Mouse (Mus musculus) left cerebral cortex, postnatal 14 days (tissue): Measurements from ENCODE around the gene Bach2. TPM values are rescaled to one million over a fixed set of nuclear protein-coding genes. Genes with fewer than 3 reads are reported as not detected.
A peak's percentile ranks its signal among the peaks of the same experiment; 100 is the strongest.

Source experiments
- DNase-seq, 2 experiments: peaks; one replicate each; pipeline ENCODE4 v3.0.0; 2021 to 2022; ENCODE audit warnings: low spot score in 2 of 2, mixed read lengths in 1 of 2
- intact Hi-C: fragments of 180-260 bp; cut with DNase I; formaldehyde crosslinking; loops from one replicate; pipeline ENCODE4 v1.15.1; 2025
- total RNA-seq, 2 experiments: library from RNA; stranded (reverse); gene quantifications; 2 replicates each; pipeline ENCODE4 v1.2.3; 2021

Bach2 gene
- total RNA-seq, 2 experiments from 2014 or later: 22.4 to 24.8 TPM

- DNase-seq: no peak
- intact Hi-C loops: loop anchor here (5.0 kb wide), 1 partner anchor 323 kb away; the partner anchor contains the start of gene Bach2
These were observed 321.6 kb downstream of the Bach2 start for GRCm38 (mm10) chr4:32560246-32560645.

GRCm38 (mm10) chr4:32560724-32561554 is 322.3 kb downstream of the Bach2 start:
- no peak for DNase-seq
- intact Hi-C loops: loop anchor here (5.0 kb wide), 1 partner anchor 324 kb away; the partner anchor contains the start of gene Bach2

DNA sequence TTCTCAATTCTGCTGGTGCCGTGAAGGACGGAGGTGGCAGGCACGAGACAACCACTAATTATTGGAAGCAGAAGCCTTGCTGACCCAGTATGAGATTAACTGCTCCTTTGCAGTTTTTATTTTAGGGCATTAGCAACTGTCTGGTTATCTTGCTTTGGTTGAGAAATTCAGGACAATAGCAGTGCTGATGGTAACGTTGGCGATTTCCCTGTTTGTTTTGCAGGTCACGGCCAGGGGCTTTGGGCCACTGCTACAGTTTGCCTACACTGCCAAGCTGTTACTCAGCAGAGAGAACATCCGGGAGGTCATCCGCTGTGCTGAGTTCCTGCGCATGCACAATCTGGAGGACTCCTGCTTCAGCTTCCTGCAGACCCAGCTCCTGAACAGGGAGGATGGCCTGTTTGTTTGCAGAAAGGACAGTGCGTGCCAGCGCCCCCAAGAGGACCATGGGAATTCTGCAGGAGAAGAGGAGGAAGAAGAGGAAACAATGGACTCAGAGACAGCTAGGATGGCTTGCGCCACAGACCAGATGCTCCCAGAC is 323.0 kb downstream of the Bach2 start:
- DNase-seq: peak; percentile 58 to 64
- intact Hi-C loops: loop anchor here (5.0 kb wide), 1 partner anchor 324 kb away; the partner anchor contains the start of gene Bach2

GRCm38 (mm10) chr4:32562319-32563115 is 323.9 kb downstream of the Bach2 start:
- no peak for DNase-seq
- intact Hi-C loops: loop anchor here (5.0 kb wide), 1 partner anchor 325 kb away; the partner anchor contains the start of gene Bach2

- no peak for DNase-seq
- intact Hi-C loops: loop anchor here (5.0 kb wide), 1 partner anchor 327 kb away; the partner anchor contains the start of gene Bach2
These were observed 325.8 kb downstream of the Bach2 start for GRCm38 (mm10) chr4:32564416-32564815.

DNA sequence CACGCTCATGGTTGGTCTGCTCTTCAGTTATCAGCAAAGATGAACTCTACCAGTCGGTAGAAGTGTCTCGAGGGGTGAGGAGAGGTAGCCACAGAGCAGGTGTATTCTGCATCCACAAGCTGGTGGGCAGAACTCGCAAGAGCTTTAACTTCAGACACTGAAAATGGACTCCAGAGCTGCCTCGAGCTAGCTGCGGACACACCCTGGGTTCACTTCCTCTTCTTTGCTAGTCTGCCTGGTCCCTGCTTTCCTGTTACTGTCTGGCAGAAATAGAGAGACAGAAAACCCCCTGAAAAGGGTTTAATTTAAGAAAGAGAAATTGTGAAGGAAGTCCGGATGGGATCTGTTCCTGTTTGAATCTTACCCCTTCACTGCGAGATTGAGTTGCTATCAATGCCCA is 326.3 kb downstream of the Bach2 start:
- no peak for DNase-seq
- intact Hi-C loops: loop anchor here (5.0 kb wide), 1 partner anchor 328 kb away; the partner anchor contains the start of gene Bach2

GRCm38 (mm10) chr4:32569054-32569453 is 330.4 kb downstream of the Bach2 start:
- DNase-seq: no peak

GRCm38 (mm10) chr4:32569995-32570938 is 331.7 kb downstream of the Bach2 start:
- intact Hi-C loops: loop anchor here (2.0 kb wide), 1 partner anchor 513 kb away; no protein-coding TSS in a partner anchor
- peak; percentile 29 to 68 for DNase-seq

More at GRCm38 (mm10) chr4:32569054-32569453, 330.4 kb downstream of the Bach2 start:
- intact Hi-C loops: no loop called here

GRCm38 (mm10) chr4:32570939-32571317 is 332.3 kb downstream of the Bach2 start:
- intact Hi-C loops: loop anchor here (2.0 kb wide), 1 partner anchor 514 kb away; no protein-coding TSS in a partner anchor
- DNase-seq: no peak

- intact Hi-C loops: loop anchor here (2.0 kb wide), 1 partner anchor 515 kb away; no protein-coding TSS in a partner anchor
- DNase-seq: no peak
These were observed 332.8 kb downstream of the Bach2 start for GRCm38 (mm10) chr4:32571441-32571840.

DNA sequence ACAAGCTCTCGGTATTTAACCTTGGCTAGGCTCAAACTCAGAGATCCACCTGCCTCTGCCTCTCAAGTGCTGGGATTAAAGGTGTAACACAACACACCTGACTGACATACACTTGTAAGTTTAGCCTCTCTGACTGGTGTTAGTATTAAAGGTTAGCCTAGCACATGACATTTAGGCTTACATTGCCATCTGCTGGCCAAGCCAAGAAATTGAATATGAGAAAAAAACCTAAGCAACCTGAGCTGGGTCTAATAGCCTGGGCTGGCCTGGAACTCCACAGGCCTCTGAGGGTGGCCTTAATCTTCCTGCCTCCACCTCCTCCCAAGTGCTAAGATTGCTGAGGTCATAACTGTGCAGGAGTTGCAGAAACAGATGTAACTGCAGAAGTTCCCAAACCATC is 333.5 kb downstream of the Bach2 start:
- DNase-seq: peak; percentile 46 to 52
- intact Hi-C loops: no loop called here

GRCm38 (mm10) chr4:32573586-32573985 is 335.0 kb downstream of the Bach2 start:
- intact Hi-C loops: no loop called here
- no peak for DNase-seq

DNA sequence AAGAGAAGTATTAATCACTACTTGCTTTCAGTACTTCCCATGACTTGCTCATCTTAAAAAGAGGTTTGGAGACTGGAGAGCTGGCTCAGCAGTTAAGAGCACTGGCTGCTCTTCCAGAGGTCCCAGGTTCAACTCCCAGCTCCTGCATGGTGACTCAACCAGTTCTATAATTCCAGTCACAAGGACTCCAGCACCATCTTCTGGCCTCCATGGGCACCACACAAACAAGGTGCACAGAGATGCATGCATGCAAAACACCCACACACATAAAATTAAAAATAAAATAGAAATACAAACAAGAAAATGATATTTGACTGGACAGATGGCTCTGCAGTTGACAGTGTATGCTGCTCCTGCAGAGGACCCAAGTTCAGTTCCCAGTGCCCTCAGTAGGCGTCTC is 336.0 kb downstream of the Bach2 start:
- no peak for DNase-seq
- intact Hi-C loops: no loop called here

- no peak for DNase-seq
- intact Hi-C loops: no loop called here
These were observed 336.6 kb downstream of the Bach2 start for GRCm38 (mm10) chr4:32575165-32575564.

GRCm38 (mm10) chr4:32579850-32580249 is 341.2 kb downstream of the Bach2 start:
- no peak for DNase-seq
- intact Hi-C loops: no loop called here

GRCm38 (mm10) chr4:32584181-32584580 is 345.6 kb downstream of the Bach2 start:
- intact Hi-C loops: no loop called here
- DNase-seq: no peak

DNA sequence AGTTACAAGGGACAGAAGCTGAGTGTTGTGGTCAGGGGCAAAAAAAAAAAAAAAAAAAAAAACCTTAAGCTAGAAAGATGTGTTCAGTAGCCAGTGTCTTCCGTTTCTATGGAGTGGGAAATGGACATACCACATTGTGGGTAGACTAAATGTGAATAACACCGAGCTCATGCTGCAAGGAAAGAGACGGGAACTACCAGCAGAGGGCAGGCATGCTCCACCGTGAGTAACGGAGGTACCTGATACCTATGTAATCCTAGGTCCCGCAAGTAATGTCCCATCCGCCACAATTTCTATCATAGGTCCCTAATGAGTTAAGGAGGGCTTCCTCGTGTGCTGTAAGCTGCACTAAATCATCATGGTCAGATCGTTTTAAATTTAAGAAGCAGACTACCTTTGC is 348.0 kb downstream of the Bach2 start:
- peak in 1 of 2 experiments; percentile 59 for DNase-seq
- intact Hi-C loops: no loop called here

DNA sequence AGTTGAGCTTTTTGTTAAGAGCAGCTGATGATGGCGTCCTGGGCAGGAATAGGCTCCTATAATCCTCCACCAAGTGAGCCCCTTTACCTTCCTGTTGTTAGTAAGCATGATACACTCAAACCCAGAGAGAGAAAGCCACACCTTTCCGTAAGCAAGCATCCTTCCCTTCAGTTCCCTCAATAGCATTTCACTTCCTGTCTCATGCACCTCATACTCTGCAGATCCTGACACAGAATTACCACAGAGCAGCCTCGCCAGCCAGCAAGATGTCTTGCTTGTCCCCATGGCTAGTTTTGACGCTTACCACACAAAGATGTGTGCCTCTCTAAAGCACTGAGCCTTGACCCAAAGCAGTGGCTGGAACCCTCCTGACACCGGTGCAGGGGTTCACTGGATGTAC is 348.9 kb downstream of the Bach2 start:
- no peak for DNase-seq
- intact Hi-C loops: no loop called here

GRCm38 (mm10) chr4:32588237-32588636 is 349.6 kb downstream of the Bach2 start:
- intact Hi-C loops: no loop called here

More at GRCm38 (mm10) chr4:32588237-32588636, 349.6 kb downstream of the Bach2 start:
- DNase-seq: no peak
